Mouse (Mus musculus) G1E (cell line): ENCODE data around the gene Tubb5.

ENCODE experiments used
- CTCF ChIP-seq: IDR thresholded peaks from 2 replicates; pipeline ENCODE4 v1.5.1; 2012; ENCODE audit warnings: low read depth, low read length, inconsistent platforms, mixed read lengths
- GATA1 ChIP-seq: IDR thresholded peaks from 2 replicates; pipeline ENCODE4 v1.6.1; 2012; ENCODE audit warnings: borderline replicate concordance, low read length, inconsistent platforms, mixed read lengths
- POLR2AphosphoS5 ChIP-seq: IDR thresholded peaks from 2 replicates; pipeline ENCODE4 v1.6.1; 2012; ENCODE audit warnings: low read depth, low read length, inconsistent platforms; ENCODE audit not compliant: insufficient replicate concordance
- TAL1 ChIP-seq: conservative IDR thresholded peaks from 2 replicates; pipeline ENCODE4 v1.6.1; 2012; ENCODE audit warnings: low read depth, low read length, inconsistent platforms, mixed read lengths

DNA sequence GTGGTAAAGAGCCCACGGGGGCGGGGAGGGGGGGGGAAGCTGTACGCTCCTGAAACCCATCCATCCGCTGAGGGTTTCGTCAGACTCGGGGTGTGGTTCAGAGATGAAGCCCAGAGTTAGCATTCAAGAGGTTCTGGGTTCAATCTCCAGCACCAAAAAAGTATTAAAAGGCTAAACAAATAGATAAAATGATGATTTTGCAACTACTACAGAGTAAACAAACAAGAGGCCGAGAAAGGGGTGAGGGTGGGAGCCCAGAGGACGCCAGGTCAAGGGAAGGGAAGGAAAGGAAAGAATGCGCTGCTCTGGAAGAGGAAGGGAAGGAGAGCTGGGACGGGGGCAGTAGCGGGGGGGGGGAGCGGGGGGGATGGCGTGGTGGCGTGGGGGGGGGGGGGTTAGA, 21.4 kb downstream of the Tubb5 start:
- TF ChIP-seq TAL1 = no peak
- TF ChIP-seq POLR2AphosphoS5 = no peak
- no peak for TF ChIP-seq CTCF
- no peak for TF ChIP-seq GATA1
